Mouse (Mus musculus) heart, embryonic 16.5 days (tissue): ENCODE results near the gene Ifi27. TPM values are rescaled to one million over a fixed set of nuclear protein-coding genes. Genes with fewer than 3 reads are reported as not detected.

Experiments used
- ATAC-seq: fragments of 200-750 bp; cut with Nextera tagmentation; replicated peaks from 2 replicates; pipeline ENCODE4 v1.8.0; 2017; ENCODE audit warnings: moderate number of reproducible peaks; ENCODE audit not compliant: insufficient read depth, low FRiP score; ENCODE audit errors: extremely low read depth
- H3K27ac ChIP-seq: fragments of 300-500 bp; sonication (generic); 2 replicates; pipeline ENCODE4 v1.5.1; 2014; ENCODE audit warnings: mild to moderate bottlenecking, low read length, control low read depth, moderate library complexity
- H3K27me3 ChIP-seq: fragments of 300-500 bp; sonication (generic); 2 replicates; pipeline ENCODE4 v1.6.1; 2014; ENCODE audit warnings: low read length, mixed read lengths; ENCODE audit not compliant: control insufficient read depth, insufficient read depth
- H3K36me3 ChIP-seq: fragments of 300-500 bp; sonication (generic); 2 replicates; pipeline ENCODE4 v1.6.1; 2014; ENCODE audit not compliant: control insufficient read depth, insufficient read depth
- H3K4me1 ChIP-seq: fragments of 300-500 bp; sonication (generic); 2 replicates; pipeline ENCODE4 v1.6.1; 2014; ENCODE audit warnings: low read length, mixed read lengths; ENCODE audit not compliant: control insufficient read depth, insufficient read depth
- H3K4me2 ChIP-seq: fragments of 300-500 bp; sonication (generic); 2 replicates; pipeline ENCODE4 v1.6.1; 2014; ENCODE audit warnings: low read depth, mild to moderate bottlenecking, control low read depth, low read length
- H3K4me3 ChIP-seq: fragments of 300-500 bp; sonication (generic); 2 replicates; pipeline ENCODE4 v1.5.1; 2014; ENCODE audit warnings: mild to moderate bottlenecking, control low read depth, low read length
- H3K9ac ChIP-seq: fragments of 300-500 bp; sonication (generic); 2 replicates; pipeline ENCODE4 v1.6.1; 2014; ENCODE audit warnings: low read length, control low read depth
- H3K9me3 ChIP-seq: fragments of 300-500 bp; sonication (generic); replicated peaks from 2 replicates; pipeline ENCODE4 v1.6.1; 2016; ENCODE audit warnings: low read length; ENCODE audit not compliant: control insufficient read depth
- WGBS: fragments of 180-500 bp; shearing (Covaris S2); extraction: QIAGEN DNeasy Blood & Tissue Kit; methylation state at CpG from one replicate; pipeline ENCODE4 v1.1.7; 2014; 5-methylcytosine and 5-hydroxymethylcytosine counted together
- polyA plus RNA-seq: library from polyadenylated mRNA; unstranded; fragments of >200 nt; fragmentation: Nextera tagmentation; extraction: Ambion mirVana; gene quantifications from 2 replicates; pipeline ENCODE4 v1.2.1, GENCODE M21; 2015

Ifi27 gene
- polyA plus RNA-seq, 1 experiment from 2014 or later: 48.3 TPM

DNA sequence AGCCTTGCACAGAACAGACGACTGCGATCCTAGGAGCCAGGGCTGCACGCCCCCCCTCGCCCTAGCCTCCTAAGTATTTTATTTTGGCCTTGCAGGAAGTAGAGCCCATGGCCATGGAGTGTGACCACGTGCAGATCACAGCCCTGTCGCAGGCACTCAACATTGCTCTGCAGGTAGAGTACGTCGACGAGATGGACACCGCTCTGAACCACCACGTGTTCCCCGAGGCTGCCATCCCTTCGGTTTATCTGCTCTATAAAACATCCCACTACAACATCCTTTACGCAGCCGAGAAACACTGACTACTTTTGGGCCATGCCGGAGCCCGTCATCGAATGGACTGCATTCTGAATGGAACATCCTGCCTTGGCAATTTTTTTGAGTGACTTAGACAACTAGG lies 29.9 kb upstream of the Ifi27 start:
- no peak overlapping the region for H3K9ac ChIP-seq
- 82% methylated on average over 18 of the region's 18 CpGs for WGBS
- ATAC-seq: no peak
- no peaks in the 10 kb centered on the region for H3K4me1 ChIP-seq
- no peak overlapping the region for H3K27ac ChIP-seq
- no peak overlapping the region for H3K4me3 ChIP-seq
- no peaks in the 10 kb centered on the region for H3K27me3 ChIP-seq
- no peak overlapping the region for H3K4me2 ChIP-seq
- H3K36me3 ChIP-seq: peaks cover 47% of the 10 kb centered on the region
- no peaks in the 10 kb centered on the region for H3K9me3 ChIP-seq

DNA sequence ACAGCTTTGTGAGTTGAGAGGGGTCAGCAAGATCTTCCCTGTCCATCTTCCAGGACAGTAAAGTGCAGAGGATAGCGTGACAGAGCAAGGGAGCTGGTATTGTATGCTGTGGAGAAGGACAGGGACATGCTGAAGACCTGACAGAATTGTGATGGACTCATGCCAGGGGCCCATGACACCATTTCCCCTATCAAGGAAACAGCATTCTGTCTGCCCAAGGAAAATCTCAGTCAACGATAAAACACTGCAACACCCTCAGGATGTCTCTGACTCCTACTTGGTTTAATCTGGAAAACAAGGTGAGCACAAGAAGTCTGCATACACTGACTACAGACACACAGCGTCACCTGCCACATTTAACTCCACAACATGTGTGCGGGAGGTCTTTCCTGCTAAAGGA lies 26.3 kb upstream of the Ifi27 start, which contains the start of gene 9330161L09Rik:
Gene 9330161L09Rik (minus strand): TSS at position 101 of the 400 bp plus-strand sequence.
- WGBS: 86% methylated on average over 4 of the region's 4 CpGs
- H3K9ac ChIP-seq: no peak within 1 kb of the TSS
- H3K4me3 ChIP-seq: no peak within 1 kb of the TSS
- no peak within 1 kb of the TSS for H3K27ac ChIP-seq
- no peaks in the 10 kb centered on the region for H3K27me3 ChIP-seq
- no peak within 1 kb of the TSS for H3K4me2 ChIP-seq
- no peaks in the 10 kb centered on the region for H3K9me3 ChIP-seq
- ATAC-seq: no peak
- peaks cover 70% of the 10 kb centered on the region for H3K36me3 ChIP-seq
- no peaks in the 10 kb centered on the region for H3K4me1 ChIP-seq

DNA sequence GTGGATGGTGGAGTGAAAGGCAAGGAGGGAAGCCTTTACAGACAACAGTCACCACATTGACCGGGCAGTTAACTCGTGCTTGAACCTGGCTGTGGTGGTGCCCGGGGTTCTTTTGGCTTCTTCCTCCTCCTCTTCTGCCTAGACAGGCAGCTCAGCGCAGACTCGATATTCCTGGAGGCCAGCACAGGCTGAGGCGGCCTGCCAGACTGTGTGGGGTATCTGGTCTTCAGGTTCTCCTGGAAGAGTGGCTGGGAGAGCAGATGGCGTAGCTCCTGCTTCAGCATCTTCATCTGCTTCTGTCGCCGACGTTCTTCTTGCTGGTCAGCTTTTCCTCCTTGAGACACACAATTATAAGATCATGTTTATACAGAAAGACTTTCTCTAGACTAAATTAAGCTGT lies 25.9 kb upstream of the Ifi27 start:
- H3K9me3 ChIP-seq: no peaks in the 10 kb centered on the region
- no peak for ATAC-seq
- WGBS: 88% methylated on average over 10 of the region's 10 CpGs
- H3K27me3 ChIP-seq: no peaks in the 10 kb centered on the region
- no peak overlapping the region for H3K27ac ChIP-seq
- H3K9ac ChIP-seq: no peak overlapping the region
- H3K36me3 ChIP-seq: peaks cover 74% of the 10 kb centered on the region
- H3K4me3 ChIP-seq: no peak overlapping the region
- H3K4me1 ChIP-seq: no peaks in the 10 kb centered on the region
- H3K4me2 ChIP-seq: no peak overlapping the region

DNA sequence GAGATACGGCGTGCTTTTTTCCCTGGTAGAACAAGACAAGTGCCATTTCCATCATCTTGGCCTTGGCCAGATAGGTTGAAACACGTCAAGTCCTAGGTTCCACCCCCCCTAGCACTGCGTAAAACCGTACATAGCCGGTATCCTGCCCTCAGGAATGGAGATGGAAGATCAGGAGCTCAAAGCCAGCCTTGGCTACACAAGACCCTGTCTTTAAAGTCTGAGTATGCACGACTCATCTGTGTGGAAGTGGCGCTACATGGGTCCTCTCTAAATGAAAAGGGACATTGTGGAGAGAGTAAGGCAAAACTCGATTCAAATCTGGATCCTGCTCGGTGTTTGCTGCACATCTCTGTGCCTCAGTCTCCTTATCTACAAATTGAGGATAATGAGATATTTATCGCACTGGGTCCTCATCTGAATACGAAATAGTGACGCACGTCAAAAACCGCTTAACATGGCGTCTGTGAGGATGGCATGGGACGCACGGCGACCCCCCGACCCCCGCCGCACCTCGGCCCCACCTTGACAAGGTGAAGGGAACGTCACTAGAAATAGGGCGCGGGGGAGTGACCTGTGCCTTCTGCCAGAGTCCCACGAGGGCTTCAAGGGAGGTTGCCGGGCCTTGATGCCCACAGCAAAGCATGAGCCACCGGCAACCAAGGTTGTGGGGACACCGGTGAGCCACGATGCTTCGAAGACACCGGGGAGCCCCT lies 8.8 kb upstream of the Ifi27 start:
- WGBS: 8% methylated on average over 33 of the region's 33 CpGs
- Histone ChIP-seq H3K27ac (no peak overlapping the region), H3K9ac (peak overlapping the region; percentile 85), H3K4me2 (peak overlapping the region; percentile 92), H3K9me3 (no peaks in the 10 kb centered on the region), H3K4me1 (peaks cover 35% of the 10 kb centered on the region), H3K4me3 (peak overlapping the region; percentile 77), H3K27me3 (no peaks in the 10 kb centered on the region), H3K36me3 (peaks cover 8% of the 10 kb centered on the region)
- no peak for ATAC-seq

DNA sequence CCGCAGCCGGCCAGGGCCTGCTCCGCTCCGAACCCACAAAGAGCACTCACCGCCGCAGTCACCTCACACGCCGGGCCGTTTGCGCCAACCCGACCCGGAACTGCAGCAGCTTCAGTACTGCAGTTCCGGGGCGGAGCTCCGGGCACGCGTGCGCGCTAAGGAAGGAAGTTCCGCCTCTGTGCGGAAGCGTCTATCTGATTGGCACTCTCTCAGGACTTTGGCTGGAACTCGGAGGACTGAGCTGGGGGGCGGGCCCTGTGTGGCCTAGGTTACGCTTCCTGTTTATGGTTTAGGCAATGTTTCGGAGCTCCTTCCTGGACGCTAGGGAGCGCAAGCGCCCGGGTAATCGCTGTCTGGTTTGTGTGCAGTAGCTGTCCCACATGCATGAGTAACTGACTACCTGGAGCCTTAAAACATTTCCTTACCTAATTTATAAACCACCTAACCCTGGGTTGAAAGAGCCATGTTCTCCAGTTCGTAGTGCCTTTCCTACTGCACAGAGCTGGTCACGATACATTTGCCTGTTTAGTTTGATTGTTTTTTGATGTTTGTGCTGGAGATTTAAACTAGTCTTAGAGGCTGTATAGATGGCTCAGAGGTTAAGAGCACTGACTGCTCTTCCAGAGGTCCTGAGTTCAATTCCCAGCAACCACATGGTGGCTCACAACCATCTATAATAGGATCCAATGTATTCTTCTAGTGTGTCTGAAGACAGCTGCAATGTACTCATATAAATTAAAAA lies 8.1 kb upstream of the Ifi27 start, which contains the start of gene Ddx24:
Gene Ddx24 (minus strand): TSS at position 102 of the 742 bp plus-strand sequence.
- H3K4me2 ChIP-seq: peak within 1 kb of the TSS; percentile 92
- peak within 1 kb of the TSS; percentile 85 for H3K9ac ChIP-seq
- WGBS: 1% methylated on average over 33 of the region's 33 CpGs
- H3K4me3 ChIP-seq: peak within 1 kb of the TSS; percentile 77
- peaks cover 35% of the 10 kb centered on the region for H3K4me1 ChIP-seq
- H3K27me3 ChIP-seq: no peaks in the 10 kb centered on the region
- 0 out of 2 replicates have a peak within 1 kb of the TSS, but pooled peaks have one; percentile 2 for H3K27ac ChIP-seq
- no peaks in the 10 kb centered on the region for H3K9me3 ChIP-seq
- ATAC-seq: peak; percentile 100
- H3K36me3 ChIP-seq: peaks cover 8% of the 10 kb centered on the region

DNA sequence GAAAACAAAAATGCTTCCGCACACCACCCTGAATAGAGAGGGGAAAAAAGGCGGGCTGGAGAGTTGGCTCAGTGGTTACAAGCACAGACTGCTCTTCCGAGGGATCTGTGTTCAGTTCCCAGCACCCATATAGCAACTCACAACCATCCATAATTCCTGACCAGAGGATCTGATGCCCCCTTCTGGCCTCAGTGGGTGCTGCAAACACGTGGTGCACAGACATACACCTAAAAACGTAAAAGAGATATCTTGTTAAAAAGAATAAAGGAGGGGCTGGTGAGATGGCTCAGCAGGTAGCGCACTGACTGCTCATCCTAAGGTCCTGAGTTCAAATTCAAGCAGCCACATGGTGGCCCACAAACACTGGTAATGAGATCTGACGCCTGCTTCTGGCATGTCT lies 7.3 kb upstream of the Ifi27 start:
- no peaks in the 10 kb centered on the region for H3K9me3 ChIP-seq
- 86% methylated on average over 7 of the region's 7 CpGs for WGBS
- H3K36me3 ChIP-seq: peaks cover 8% of the 10 kb centered on the region
- peaks cover 29% of the 10 kb centered on the region for H3K4me1 ChIP-seq
- H3K4me3 ChIP-seq: no peak overlapping the region
- no peak for ATAC-seq
- no peaks in the 10 kb centered on the region for H3K27me3 ChIP-seq
- H3K4me2 ChIP-seq: no peak overlapping the region
- no peak overlapping the region for H3K9ac ChIP-seq
- H3K27ac ChIP-seq: no peak overlapping the region

DNA sequence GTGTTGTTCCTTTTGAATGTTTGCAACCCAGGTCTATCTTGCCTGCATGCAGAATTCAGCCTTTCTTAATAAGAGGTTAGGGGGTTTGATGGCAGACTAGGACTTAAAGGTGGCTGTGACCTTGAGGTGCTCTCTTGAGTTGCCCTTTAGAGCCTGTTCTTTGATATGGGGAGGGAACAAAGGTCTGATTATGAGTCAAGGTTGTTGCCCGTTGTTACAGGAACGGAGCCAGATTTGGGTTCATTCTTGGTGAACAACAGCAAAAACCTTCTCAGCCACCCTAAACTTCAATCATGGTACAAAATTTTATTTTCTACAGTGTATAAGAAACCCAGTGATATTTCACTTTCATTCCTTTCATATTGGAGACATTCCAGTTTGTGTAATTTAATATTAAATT lies 581 bp upstream of the Ifi27 start:
- Histone ChIP-seq H3K36me3 (no peaks in the 10 kb centered on the region), H3K9ac (no peak overlapping the region), H3K4me3 (no peak overlapping the region), H3K4me1 (no peaks in the 10 kb centered on the region), H3K9me3 (no peaks in the 10 kb centered on the region), H3K27ac (peak overlapping the region; percentile 53; the same call in 1 of the 2 replicates), H3K27me3 (no peaks in the 10 kb centered on the region), H3K4me2 (no peak overlapping the region)
- 65% methylated on average over 2 of the region's 2 CpGs for WGBS
- ATAC-seq: no peak

DNA sequence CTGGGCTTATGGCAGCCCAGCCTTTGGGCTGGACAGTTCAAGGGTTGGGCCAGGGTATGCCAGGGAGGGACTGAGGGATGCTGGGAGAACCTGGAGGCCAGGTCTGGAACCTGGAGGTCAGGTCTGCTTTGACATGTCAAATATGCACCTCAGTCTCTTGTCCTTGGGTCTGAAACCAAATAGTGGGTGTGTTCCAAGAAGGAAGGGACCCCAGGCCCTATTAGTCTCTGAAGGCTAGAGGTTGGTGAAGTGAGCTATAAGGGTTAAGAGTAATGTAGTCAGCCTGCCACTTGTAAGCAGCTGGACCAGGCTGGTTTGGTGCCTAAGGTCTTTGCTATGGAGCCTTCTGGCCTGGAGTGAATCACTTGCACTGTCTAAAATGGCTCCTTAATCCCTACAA lies 850 bp downstream of the Ifi27 start:
- Histone ChIP-seq H3K9me3 (no peaks in the 10 kb centered on the region), H3K27ac (no peak overlapping the region), H3K4me2 (peak overlapping the region; percentile 57), H3K36me3 (no peaks in the 10 kb centered on the region), H3K27me3 (no peaks in the 10 kb centered on the region), H3K4me3 (peak overlapping the region; percentile 47), H3K4me1 (no peaks in the 10 kb centered on the region), H3K9ac (no peak overlapping the region)
- no peak for ATAC-seq

DNA sequence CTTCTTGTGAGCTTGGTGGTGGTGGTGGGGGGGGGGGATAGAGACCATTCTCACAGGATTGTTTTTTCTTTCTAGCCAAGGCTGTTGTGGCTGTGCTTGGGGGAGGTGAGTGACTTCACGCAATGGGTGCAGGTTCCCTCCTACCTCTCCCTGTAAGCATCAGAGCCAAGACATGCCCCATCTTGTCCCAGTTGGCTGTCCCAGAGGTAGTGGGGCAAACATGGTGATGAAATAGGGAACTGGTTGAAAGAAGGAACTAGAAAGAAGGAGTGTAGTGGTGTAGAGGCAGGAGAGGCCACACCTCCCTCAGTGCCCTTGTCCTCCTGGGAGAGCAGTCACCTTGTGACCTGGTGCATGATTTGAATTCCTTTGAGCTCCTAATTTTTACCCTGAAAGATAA lies 3.6 kb downstream of the Ifi27 start:
- no peak overlapping the region for H3K27ac ChIP-seq
- 86% methylated on average over 1 of the region's 1 CpGs for WGBS
- H3K36me3 ChIP-seq: no peaks in the 10 kb centered on the region
- H3K4me1 ChIP-seq: no peaks in the 10 kb centered on the region
- no peaks in the 10 kb centered on the region for H3K27me3 ChIP-seq
- H3K9me3 ChIP-seq: no peaks in the 10 kb centered on the region
- no peak for ATAC-seq
- no peak overlapping the region for H3K4me3 ChIP-seq
- H3K9ac ChIP-seq: no peak overlapping the region
- no peak overlapping the region for H3K4me2 ChIP-seq
